Mouse (Mus musculus) small intestine, adult 2 months (tissue): ENCODE measurements around the gene Hmces.

Experiments
- CTCF ChIP-seq: fragments of 200-500 bp; IDR thresholded peaks from 2 replicates; pipeline ENCODE4 v1.5.1; 2012; ENCODE audit warnings: low read depth, mild to moderate bottlenecking, control low read depth, inconsistent platforms, low read length, moderate library complexity, mixed read lengths; ENCODE audit not compliant: insufficient replicate concordance, insufficient read length; ENCODE audit errors: extremely low read depth
- POLR2A ChIP-seq: fragments of 200-500 bp; IDR thresholded peaks from 2 replicates; pipeline ENCODE4 v1.6.1; 2012; ENCODE audit warnings: low read depth, mild to moderate bottlenecking, control low read depth, inconsistent platforms, low read length, moderate library complexity

DNA sequence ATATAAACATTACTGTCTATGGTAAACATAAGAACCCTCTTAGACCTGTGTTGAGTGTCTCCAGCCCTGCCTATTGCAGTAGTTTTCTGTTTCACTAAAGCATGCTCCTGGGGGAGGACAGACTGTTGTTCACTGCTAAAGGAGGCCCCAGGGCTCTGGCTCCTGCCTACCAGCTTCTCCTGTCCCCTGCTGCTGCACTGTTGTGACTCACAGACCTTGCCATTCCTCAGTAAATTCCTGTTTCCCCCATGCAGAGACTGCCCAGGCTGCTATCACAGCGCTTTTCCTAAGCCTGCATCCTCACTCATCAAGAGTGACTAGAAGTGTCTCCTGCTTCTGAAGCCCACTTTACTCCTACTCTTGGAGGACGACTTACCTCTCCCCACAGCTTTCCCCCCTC is 56.3 kb downstream of the Hmces start:
- TF ChIP-seq CTCF: no peak
- TF ChIP-seq POLR2A: no peak
